Mouse (Mus musculus): ENCODE results near the gene Mrps10.

- TF ChIP-seq CTCF (IDR thresholded peaks at IDR 0.05; ENCODE audit: extremely low read depth, insufficient read length, insufficient replicate concordance, low read depth, low read length): no peak
- no peak for TF ChIP-seq POLR2A (IDR thresholded peaks at IDR 0.05; ENCODE audit: low read depth, low read length)
Observed at GRCm38 (mm10) chr17:47385145-47385544, 16.5 kb downstream of the Mrps10 start, which contains the start of gene Guca1b.

Data from small intestine, adult 2 months (tissue).